Mouse (Mus musculus) forebrain, embryonic 15.5 days (tissue): ENCODE measurements around the gene Srebf2. TPM values are rescaled to one million over a fixed set of nuclear protein-coding genes. Genes with fewer than 3 reads are reported as not detected.
A peak's percentile ranks its signal among the peaks of the same experiment; 100 is the strongest.

Source experiments
- ATAC-seq: fragments of 200-750 bp; cut with Nextera tagmentation; replicated peaks from 2 replicates; pipeline ENCODE4 v1.8.0; 2017; ENCODE audit warnings: mild to moderate bottlenecking, moderate TSS enrichment, moderate library complexity
- H3K27ac ChIP-seq: fragments of 300-500 bp; sonication (generic); replicated peaks from 2 replicates; pipeline ENCODE4 v1.5.1; 2015; ENCODE audit warnings: mild to moderate bottlenecking, inconsistent platforms
- H3K27me3 ChIP-seq: fragments of 300-500 bp; sonication (generic); 2 replicates; pipeline ENCODE4 v1.6.1; 2015; ENCODE audit warnings: inconsistent platforms
- H3K36me3 ChIP-seq: fragments of 300-500 bp; sonication (generic); 2 replicates; pipeline ENCODE4 v1.6.1; 2015; ENCODE audit warnings: mild to moderate bottlenecking, inconsistent platforms
- H3K4me1 ChIP-seq: fragments of 300-500 bp; sonication (generic); 2 replicates; pipeline ENCODE4 v1.6.1; 2015; ENCODE audit warnings: inconsistent platforms
- H3K4me2 ChIP-seq: fragments of 300-500 bp; sonication (generic); replicated peaks from 2 replicates; pipeline ENCODE4 v1.6.1; 2015; ENCODE audit warnings: mild to moderate bottlenecking, inconsistent platforms
- H3K4me3 ChIP-seq: fragments of 300-500 bp; sonication (generic); 2 replicates; pipeline ENCODE4 v1.5.1; 2015; ENCODE audit warnings: mild to moderate bottlenecking, inconsistent platforms
- H3K9ac ChIP-seq: fragments of 300-500 bp; sonication (generic); replicated peaks from 2 replicates; pipeline ENCODE4 v1.6.1; 2015; ENCODE audit warnings: mild to moderate bottlenecking, inconsistent platforms
- H3K9me3 ChIP-seq: fragments of 300-500 bp; sonication (generic); 2 replicates; pipeline ENCODE4 v1.6.1; 2016; ENCODE audit warnings: inconsistent platforms
- WGBS: fragments of 180-500 bp; shearing (Covaris S2); methylation state at CpG from one replicate; pipeline ENCODE4 v1.1.7; 2015; ENCODE audit warnings: mixed read lengths; 5-methylcytosine and 5-hydroxymethylcytosine counted together
- microRNA counts: library from miRNA; unstranded; fragments of <30 nt; microRNA quantifications from one replicate; lab custom pipeline; 2016
- microRNA-seq: library from miRNA; unstranded; fragments of <30 nt; microRNA quantifications from one replicate; pipeline ENCODE4, GENCODE M21; 2016
- polyA plus RNA-seq: library from polyadenylated mRNA; unstranded; fragments of >200 nt; fragmentation: Nextera tagmentation; extraction: Ambion mirVana; gene quantifications from 2 replicates; pipeline ENCODE4 v1.2.1, GENCODE M21; 2015

Srebf2 gene
- polyA plus RNA-seq, 1 experiment from 2014 or later = 225 TPM

DNA sequence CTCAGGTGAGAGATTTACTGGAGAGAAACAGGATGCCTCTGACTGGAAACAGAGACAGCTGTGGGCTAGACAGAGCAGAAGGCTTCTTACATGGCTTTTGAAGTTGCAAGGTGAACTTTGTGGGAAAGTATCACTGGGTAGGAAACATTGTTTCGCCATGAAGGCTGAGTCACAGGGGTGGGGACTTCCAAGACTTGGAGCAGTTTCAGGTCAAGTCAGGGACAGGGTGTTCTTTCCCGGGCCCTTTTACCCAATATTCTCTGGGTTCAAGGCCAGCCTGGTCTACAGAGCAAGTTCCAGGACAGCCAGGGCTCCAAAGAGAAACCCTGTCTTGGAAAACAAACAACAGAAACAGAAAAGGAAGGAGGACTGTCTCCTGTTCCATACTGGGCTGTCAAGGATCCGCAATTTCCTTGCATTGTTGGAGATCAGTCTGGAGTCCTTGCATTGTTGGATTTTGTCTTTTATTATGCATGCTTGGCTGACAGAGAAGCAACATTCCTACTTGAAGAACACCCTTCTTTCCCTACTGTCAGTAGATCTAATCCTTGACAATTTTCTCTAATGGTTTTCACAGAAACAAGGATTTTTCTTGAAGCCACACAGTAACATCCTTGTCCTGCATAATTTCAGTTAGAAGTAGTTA lies 100.3 kb downstream of the Srebf2 start:
- 83% methylated on average over 3 of the region's 3 CpGs for WGBS
- H3K9me3 ChIP-seq = peaks cover 4% of the 10 kb centered on the region; the same call in 1 of the 2 replicates
- no peak overlapping the region for H3K4me2 ChIP-seq
- H3K36me3 ChIP-seq = no peaks in the 10 kb centered on the region
- no peak overlapping the region for H3K4me3 ChIP-seq
- no peak overlapping the region for H3K9ac ChIP-seq
- H3K27me3 ChIP-seq = no peaks in the 10 kb centered on the region
- ATAC-seq = no peak
- H3K27ac ChIP-seq = no peak overlapping the region
- peaks cover 9% of the 10 kb centered on the region for H3K4me1 ChIP-seq

DNA sequence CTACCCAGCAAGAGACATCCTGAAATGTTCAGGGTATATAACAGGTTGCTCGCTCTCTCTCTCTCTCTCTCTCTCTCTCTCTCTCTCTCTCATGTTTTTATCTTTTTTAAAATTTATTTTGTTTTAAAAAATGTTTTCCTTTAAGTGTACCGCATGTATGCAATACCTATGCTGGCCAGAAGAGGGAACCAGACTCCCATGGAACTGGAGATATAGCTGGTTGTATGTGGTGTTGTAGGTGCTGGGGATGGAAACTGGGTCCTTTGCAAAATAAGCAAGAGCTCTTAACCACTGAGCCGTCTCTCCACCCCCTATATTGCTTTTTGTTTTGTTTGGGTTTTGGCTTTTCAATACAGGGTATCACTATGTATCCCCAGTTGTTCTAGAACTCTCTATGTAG lies 104.6 kb downstream of the Srebf2 start:
- WGBS = 99% methylated on average over 3 of the region's 3 CpGs
- peaks cover 14% of the 10 kb centered on the region for H3K4me1 ChIP-seq
- no peak overlapping the region for H3K27ac ChIP-seq
- no peaks in the 10 kb centered on the region for H3K36me3 ChIP-seq
- H3K27me3 ChIP-seq = no peaks in the 10 kb centered on the region
- no peak overlapping the region for H3K4me3 ChIP-seq
- H3K9me3 ChIP-seq = peaks cover 4% of the 10 kb centered on the region; the same call in 1 of the 2 replicates
- H3K4me2 ChIP-seq = no peak overlapping the region
- no peak overlapping the region for H3K9ac ChIP-seq
- ATAC-seq = no peak

DNA sequence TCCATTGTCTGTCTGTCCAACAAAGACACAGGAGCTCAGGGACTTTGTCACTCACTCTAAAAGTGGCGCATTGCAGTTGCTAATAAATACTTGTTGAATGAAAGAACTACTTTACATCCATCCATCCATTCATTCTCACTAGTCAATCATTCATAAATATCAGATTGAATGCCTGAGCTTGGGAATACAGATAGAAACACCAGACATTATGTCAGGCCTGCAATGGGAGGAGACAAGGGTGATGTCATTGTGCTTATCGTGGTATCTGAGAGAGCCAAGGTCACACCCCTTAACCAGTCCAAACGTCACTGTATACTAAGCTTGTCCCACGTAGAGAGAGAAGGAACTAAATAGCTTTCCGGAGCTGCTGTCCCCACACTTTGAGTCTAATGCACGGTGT lies 105.1 kb downstream of the Srebf2 start, which contains the start of gene 1500009C09Rik:
TSS of gene 1500009C09Rik (plus strand) at position 301 of the 400 bp plus-strand sequence.
- 91% methylated on average over 6 of the region's 6 CpGs for WGBS
- Histone ChIP-seq H3K27ac (no peak within 1 kb of the TSS), H3K36me3 (no peaks in the 10 kb centered on the region), H3K9ac (no peak within 1 kb of the TSS), H3K4me1 (peaks cover 19% of the 10 kb centered on the region), H3K4me2 (no peak within 1 kb of the TSS), H3K9me3 (peaks cover 4% of the 10 kb centered on the region; the same call in 1 of the 2 replicates), H3K4me3 (no peak within 1 kb of the TSS), H3K27me3 (no peaks in the 10 kb centered on the region)
- ATAC-seq = no peak

MicroRNAs encoded within 50 kb of the gene (microRNA counts, 519-probe panel; counts per million panel counts)
- microRNA mmu-miR-33 (lab: Ali Mortazavi, UCI) = 2,529 counts per million, percentile 55 among the panel's probes with 10 or more counts

Small RNA genes lying within 50 kb of the gene (microRNA-seq; reads per million reads assigned to microRNA genes)
- gene Mir33 = 115 reads per million, percentile 55 among the genes with 10 or more reads in this experiment

Other genes starting within 250 kb of the Srebf2 start
- gene Polr3h, start 220.9 kb upstream of the Srebf2 start, polyA plus RNA-seq = 89.8 and 91.2 TPM in 2 replicates
- gene Csdc2, start 210.4 kb upstream of the Srebf2 start, polyA plus RNA-seq = 130 and 133 TPM in 2 replicates
- gene Pmm1, start 186.3 kb upstream of the Srebf2 start, polyA plus RNA-seq = 82.5 and 84.5 TPM in 2 replicates
- gene 1700029P11Rik, start 166.6 kb upstream of the Srebf2 start, polyA plus RNA-seq = not detected in 2 replicates
- gene Xrcc6, start 159.3 kb upstream of the Srebf2 start, polyA plus RNA-seq = 58.9 and 59.5 TPM in 2 replicates
- 42.3 and 44.7 TPM in 2 replicates for gene Desi1, start 113.3 kb upstream of the Srebf2 start, polyA plus RNA-seq
- gene Snu13, start 99.6 kb upstream of the Srebf2 start, polyA plus RNA-seq = 258 and 264 TPM in 2 replicates
- gene 4930407I10Rik, start 88.0 kb upstream of the Srebf2 start, polyA plus RNA-seq = not detected in 2 replicates
- not detected in 2 replicates for gene Mei1, start 77.2 kb upstream of the Srebf2 start, polyA plus RNA-seq
- gene Ccdc134, start 19.3 kb upstream of the Srebf2 start, polyA plus RNA-seq = 17.7 and 18.4 TPM in 2 replicates
- 0.27 and 0.69 TPM in 2 replicates for gene Shisa8, start 65.6 kb downstream of the Srebf2 start, polyA plus RNA-seq
- 0.11 and 0.37 TPM in 2 replicates for gene Tnfrsf13c, start 77.2 kb downstream of the Srebf2 start, polyA plus RNA-seq
- 38.9 and 45.6 TPM in 2 replicates for gene Cenpm, start 97.6 kb downstream of the Srebf2 start, polyA plus RNA-seq
- gene 1500009C09Rik, start 105.2 kb downstream of the Srebf2 start, polyA plus RNA-seq = 13.5 and 14.7 TPM in 2 replicates
- 450 and 460 TPM in 2 replicates for gene Sept3, start 127.7 kb downstream of the Srebf2 start, polyA plus RNA-seq
- 0.15 TPM in 1 of 2 replicates, not detected in the other for gene Wbp2nl, start 151.8 kb downstream of the Srebf2 start, polyA plus RNA-seq
- 23.2 and 23.9 TPM in 2 replicates for gene Naga, start 191.7 kb downstream of the Srebf2 start, polyA plus RNA-seq
- gene Pheta2, start 191.8 kb downstream of the Srebf2 start, polyA plus RNA-seq = 1.4 and 1.5 TPM in 2 replicates
- 292 and 313 TPM in 2 replicates for gene Smdt1, start 191.8 kb downstream of the Srebf2 start, polyA plus RNA-seq
- 322 and 334 TPM in 2 replicates for gene Ndufa6, start 207.1 kb downstream of the Srebf2 start, polyA plus RNA-seq
- 1.9 and 2.7 TPM in 2 replicates for gene Cyp2d22, start 233.1 kb downstream of the Srebf2 start, polyA plus RNA-seq
- gene Cyp2d11, start 246.8 kb downstream of the Srebf2 start, polyA plus RNA-seq = not detected in 2 replicates